Mouse (Mus musculus) liver, adult 2 months (tissue): ENCODE measurements around the gene Ttn.

Experiments used
- CTCF ChIP-seq: fragments of 200-500 bp; IDR thresholded peaks from 2 replicates; pipeline ENCODE4 v1.5.1; 2011; ENCODE audit warnings: low read depth, low read length, control low read depth
- POLR2A ChIP-seq: fragments of 200-500 bp; IDR thresholded peaks from 2 replicates; pipeline ENCODE4 v1.6.1; 2011; ENCODE audit warnings: low read length, control low read depth; ENCODE audit not compliant: insufficient read depth; ENCODE audit errors: extremely low read depth

DNA sequence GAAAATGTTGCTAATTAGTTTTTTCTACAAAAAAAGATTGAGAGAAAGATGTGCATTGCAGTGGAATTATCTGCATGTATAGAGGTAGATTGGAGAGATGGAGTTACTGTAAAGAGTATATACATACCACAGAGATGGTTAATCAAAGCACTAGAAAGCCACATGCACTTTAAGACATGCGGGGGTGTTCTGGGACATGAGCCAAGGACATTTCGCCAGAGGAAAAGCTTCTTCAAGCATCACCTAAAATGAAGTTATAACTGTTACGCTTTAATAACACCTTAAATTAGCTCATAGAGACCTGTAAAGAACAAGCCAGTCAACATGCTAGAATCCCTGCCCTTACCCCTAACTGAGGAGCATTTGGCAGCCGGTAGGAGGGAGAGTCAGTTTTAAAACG, 315.1 kb downstream of the Ttn start:
- TF ChIP-seq CTCF (no peak), POLR2A (no peak)
